Mouse (Mus musculus): ENCODE data around the gene Pold2.

DNA sequence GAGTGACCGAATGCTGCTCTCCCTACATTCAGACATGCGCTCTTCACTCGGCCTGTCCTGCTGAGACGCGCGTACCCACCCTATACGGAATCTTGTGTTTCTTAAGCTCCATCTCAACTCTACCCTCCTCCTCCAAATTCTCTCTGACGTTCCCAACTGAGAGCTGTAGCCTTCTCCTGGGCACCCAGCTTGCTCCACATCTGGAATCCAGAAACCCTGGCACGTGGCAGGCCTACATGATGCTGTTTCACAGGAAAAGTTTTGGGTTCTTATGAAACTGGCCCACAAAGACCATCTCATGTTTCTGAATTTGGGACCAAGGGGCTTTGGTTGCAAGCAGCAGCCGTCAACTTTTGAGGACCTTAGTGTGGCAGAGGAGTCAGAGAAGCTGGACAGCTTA lies 21.2 kb upstream of the Pold2 start:
- TF ChIP-seq CTCF (IDR thresholded peaks at IDR 0.05; ENCODE audit: low read depth, low read length) (no peak), POLR2AphosphoS5 (IDR thresholded peaks at IDR 0.05; ENCODE audit: insufficient replicate concordance, low read depth, low read length) (no peak), GATA1 (IDR thresholded peaks at IDR 0.05; ENCODE audit: borderline replicate concordance, low read length) (no peak), TAL1 (conservative IDR thresholded peaks at IDR 0.05; ENCODE audit: low read depth, low read length) (no peak), GATA2 (IDR thresholded peaks at IDR 0.05; ENCODE audit: borderline replicate concordance, low read depth, low read length) (no peak)

Data from G1E (cell line).